Mouse (Mus musculus) heart, adult 2 months (tissue): ENCODE data around the gene Pde4b. TPM values are rescaled to one million over a fixed set of nuclear protein-coding genes. Genes with fewer than 3 reads are reported as not detected.

Experiments used
- DNase-seq, 2 experiments: peaks; one replicate each; pipeline ENCODE4 v3.0.0; 2021
- H3K27ac ChIP-seq: fragments of 200-600 bp; 2 replicates; pipeline ENCODE4 v1.8.1; 2022
- H3K27me3 ChIP-seq: fragments of 200-500 bp; 2 replicates; pipeline ENCODE4 v1.6.1; 2012; ENCODE audit warnings: mild to moderate bottlenecking, low read length, inconsistent platforms, mixed read lengths; ENCODE audit not compliant: control insufficient read depth, insufficient read depth
- H3K36me3 ChIP-seq: fragments of 200-500 bp; 2 replicates; pipeline ENCODE4 v1.6.1; 2012; ENCODE audit warnings: low read length, inconsistent platforms; ENCODE audit not compliant: control insufficient read depth, insufficient read depth
- H3K4me1 ChIP-seq: fragments of 200-500 bp; 2 replicates; pipeline ENCODE4 v1.6.1; 2011; ENCODE audit warnings: low read length; ENCODE audit not compliant: control insufficient read depth, insufficient read depth
- H3K4me3 ChIP-seq: fragments of 200-600 bp; 2 replicates; pipeline ENCODE4 v1.8.1; 2022
- H3K79me2 ChIP-seq: fragments of 200-500 bp; replicated peaks from 2 replicates; pipeline ENCODE4 v1.6.1; 2012; ENCODE audit warnings: mild to moderate bottlenecking, inconsistent platforms, low read length, moderate library complexity, mixed read lengths; ENCODE audit not compliant: control insufficient read depth, insufficient read depth
- H3K9ac ChIP-seq: fragments of 200-500 bp; 2 replicates; pipeline ENCODE4 v1.6.1; 2012; ENCODE audit warnings: low read depth, mild to moderate bottlenecking, control low read depth, inconsistent platforms, low read length, mixed read lengths
- CTCF ChIP-seq: fragments of 200-600 bp; IDR thresholded peaks from 2 replicates; pipeline ENCODE4 v1.8.1; 2022; ENCODE audit warnings: antibody characterized with exemption, mild to moderate bottlenecking, moderate library complexity
- EP300 ChIP-seq: fragments of 200-500 bp; IDR thresholded peaks from 2 replicates; pipeline ENCODE4 v1.6.1; 2011; ENCODE audit warnings: low read depth, low read length, control low read depth; ENCODE audit not compliant: insufficient read depth
- POLR2A ChIP-seq: fragments of 200-500 bp; IDR thresholded peaks from 2 replicates; pipeline ENCODE4 v1.6.1; 2011; ENCODE audit warnings: mild to moderate bottlenecking, low read depth, low read length, control low read depth; ENCODE audit not compliant: insufficient read depth
- WGBS: fragments of 180-500 bp; shearing (Covaris S2); methylation state at CpG from one replicate; pipeline ENCODE4 v1.1.7; 2018; 5-methylcytosine and 5-hydroxymethylcytosine counted together
- intact Hi-C: fragments of 180-260 bp; cut with DNase I; formaldehyde crosslinking; loops from one replicate; pipeline ENCODE4 v1.15.1; 2025
- polyA plus RNA-seq: library from polyadenylated mRNA; depleted of rRNA; stranded (reverse); fragments of >200 nt; gene quantifications from 2 replicates; pipeline ENCODE4 v1.2.3, GENCODE M21; 2012
- total RNA-seq, 2 experiments: library from RNA; stranded (reverse); gene quantifications; 2 replicates each; pipeline ENCODE4 v1.2.3; 2021

Gene Pde4b
- total and polyA plus RNA-seq, 3 experiments, result 16.3 to 29.4 (median 28.2) TPM

- Histone ChIP-seq H3K27me3 (no peaks in the 10 kb centered on the region), H3K36me3 (peaks cover 5% of the 10 kb centered on the region), H3K27ac (no peak overlapping the region), H3K9ac (no peak overlapping the region), H3K79me2 (peaks cover 6% of the 10 kb centered on the region), H3K4me3 (no peak overlapping the region), H3K4me1 (peaks cover 9% of the 10 kb centered on the region)
- TF ChIP-seq CTCF (no peak), EP300 (no peak), POLR2A (no peak)
- no peak for DNase-seq
- WGBS, result 89% methylated on average over 3 of the region's 3 CpGs
- intact Hi-C loops, result loop anchor here (10.0 kb wide), 1 partner anchor 648 kb away; no protein-coding TSS in a partner anchor
Observed at GRCm38 (mm10) chr4:102497221-102497620, 409.9 kb downstream of the Pde4b start.

- Histone ChIP-seq H3K36me3 (peaks cover 5% of the 10 kb centered on the region), H3K4me3 (no peak overlapping the region), H3K27ac (no peak overlapping the region), H3K79me2 (peaks cover 6% of the 10 kb centered on the region), H3K27me3 (no peaks in the 10 kb centered on the region), H3K9ac (no peak overlapping the region), H3K4me1 (peaks cover 10% of the 10 kb centered on the region)
- TF ChIP-seq CTCF, result no peak
- TF ChIP-seq POLR2A, result no peak
- TF ChIP-seq EP300, result no peak
- WGBS, result 66% methylated on average over 4 of the region's 4 CpGs
- intact Hi-C loops, result loop anchor here (10.0 kb wide), 1 partner anchor 646 kb away; no protein-coding TSS in a partner anchor
- no peak for DNase-seq
Observed at GRCm38 (mm10) chr4:102498169-102498919, 411.0 kb downstream of the Pde4b start.

- WGBS, result 61% methylated on average over 1 of the region's 1 CpGs
- TF ChIP-seq POLR2A (no peak), EP300 (no peak)
- intact Hi-C loops, result loop anchor here (10.0 kb wide), 1 partner anchor 646 kb away; no protein-coding TSS in a partner anchor
Observed at GRCm38 (mm10) chr4:102498920-102499316, 411.6 kb downstream of the Pde4b start.

GRCm38 (mm10) chr4:102505714-102506113 is 418.4 kb downstream of the Pde4b start:
- Histone ChIP-seq H3K27me3 (no peaks in the 10 kb centered on the region), H3K4me1 (peaks cover 17% of the 10 kb centered on the region), H3K4me3 (no peak overlapping the region), H3K79me2 (no peaks in the 10 kb centered on the region), H3K27ac (no peak overlapping the region; the same call in 1 of the 2 replicates), H3K36me3 (peaks cover 14% of the 10 kb centered on the region), H3K9ac (no peak overlapping the region)
- 26% methylated on average over 6 of the region's 6 CpGs for WGBS
- intact Hi-C loops, result loop anchor here (5.0 to 10.0 kb wide), 2 partner anchors 82 to 1151 kb away; no protein-coding TSS in a partner anchor
- TF ChIP-seq CTCF (peak; percentile 71), POLR2A (no peak), EP300 (peak; percentile 88)
- peak; percentile 46 to 63 for DNase-seq

More at GRCm38 (mm10) chr4:102498920-102499316, 411.6 kb downstream of the Pde4b start:
- Histone ChIP-seq H3K79me2 (peaks cover 6% of the 10 kb centered on the region), H3K36me3 (peaks cover 5% of the 10 kb centered on the region), H3K4me1 (peaks cover 7% of the 10 kb centered on the region), H3K27me3 (no peaks in the 10 kb centered on the region), H3K4me3 (no peak overlapping the region), H3K9ac (no peak overlapping the region), H3K27ac (no peak overlapping the region)
- no peak for DNase-seq

- peak overlapping the region; percentile 27; the same call in 1 of the 2 replicates for H3K27ac ChIP-seq
- intact Hi-C loops, result loop anchor here (5.0 to 10.0 kb wide), 2 partner anchors 81 to 1152 kb away; no protein-coding TSS in a partner anchor
- H3K4me3 ChIP-seq, result no peak overlapping the region
- H3K4me1 ChIP-seq, result peaks cover 21% of the 10 kb centered on the region
- peaks cover 14% of the 10 kb centered on the region for H3K36me3 ChIP-seq
- no peak for TF ChIP-seq CTCF
- no peak for TF ChIP-seq EP300
- no peak for TF ChIP-seq POLR2A
- H3K27me3 ChIP-seq, result no peaks in the 10 kb centered on the region
- H3K79me2 ChIP-seq, result no peaks in the 10 kb centered on the region
- no peak overlapping the region for H3K9ac ChIP-seq
- WGBS, result 47% methylated on average over 15 of the region's 15 CpGs
- DNase-seq, result no peak
Observed at GRCm38 (mm10) chr4:102506376-102507280, 419.3 kb downstream of the Pde4b start.
